Mouse (Mus musculus) testis, adult 2 months (tissue): ENCODE results near the gene Pjvk. TPM values are rescaled to one million over a fixed set of nuclear protein-coding genes. Genes with fewer than 3 reads are reported as not detected.
A peak's percentile ranks its signal among the peaks of the same experiment; 100 is the strongest.

Experiments
- H3K27ac ChIP-seq: fragments of 200-500 bp; 2 replicates; pipeline ENCODE4 v1.5.1; 2012; ENCODE audit warnings: low read depth, low read length; ENCODE audit not compliant: control insufficient read depth, insufficient read depth
- H3K27me3 ChIP-seq: fragments of 200-500 bp; 2 replicates; pipeline ENCODE4 v1.6.1; 2012; ENCODE audit warnings: mild to moderate bottlenecking, low read length, moderate library complexity; ENCODE audit not compliant: control insufficient read depth, insufficient read depth
- H3K36me3 ChIP-seq: fragments of 200-500 bp; 2 replicates; pipeline ENCODE4 v1.6.1; 2012; ENCODE audit warnings: mild to moderate bottlenecking, low read length; ENCODE audit not compliant: control insufficient read depth, insufficient read depth
- H3K4me1 ChIP-seq: fragments of 200-500 bp; 2 replicates; pipeline ENCODE4 v1.6.1; 2012; ENCODE audit warnings: low read length; ENCODE audit not compliant: control insufficient read depth, insufficient read depth
- H3K4me3 ChIP-seq: fragments of 200-500 bp; 2 replicates; pipeline ENCODE4 v1.5.1; 2012; ENCODE audit warnings: low read depth, mild to moderate bottlenecking, low read length, moderate library complexity, mixed read lengths; ENCODE audit not compliant: control insufficient read depth
- CTCF ChIP-seq: fragments of 200-500 bp; IDR thresholded peaks from 2 replicates; pipeline ENCODE4 v1.5.1; 2012; ENCODE audit warnings: low read depth, mild to moderate bottlenecking, inconsistent platforms, low read length, moderate library complexity; ENCODE audit not compliant: control insufficient read depth, insufficient read depth, insufficient replicate concordance
- POLR2A ChIP-seq: fragments of 200-500 bp; IDR thresholded peaks from 2 replicates; pipeline ENCODE4 v1.6.1; 2012; ENCODE audit warnings: low read depth, mild to moderate bottlenecking, inconsistent platforms, low read length, moderate library complexity; ENCODE audit not compliant: control insufficient read depth
- polyA plus RNA-seq: library from polyadenylated mRNA; depleted of rRNA; stranded (reverse); fragments of >200 nt; gene quantifications from 2 replicates; pipeline ENCODE4 v1.2.3, GENCODE M21; 2012; rRNA removed

Gene Pjvk
- polyA plus RNA-seq, 1 experiment, result 0.52 TPM

- no peaks in the 10 kb centered on the region for H3K36me3 ChIP-seq
- no peaks in the 10 kb centered on the region for H3K27me3 ChIP-seq
- TF ChIP-seq POLR2A (no peak), CTCF (no peak)
- H3K4me1 ChIP-seq, result no peaks in the 10 kb centered on the region
- no peak overlapping the region for H3K4me3 ChIP-seq
- no peak overlapping the region for H3K27ac ChIP-seq
Measured at GRCm38 (mm10) chr2:76702188-76702587, 53.9 kb downstream of the Pjvk start.

GRCm38 (mm10) chr2:76702751-76703150 is 54.5 kb downstream of the Pjvk start:
- no peaks in the 10 kb centered on the region for H3K36me3 ChIP-seq
- no peaks in the 10 kb centered on the region for H3K27me3 ChIP-seq
- no peak overlapping the region for H3K27ac ChIP-seq
- TF ChIP-seq CTCF (no peak), POLR2A (no peak)
- peak overlapping the region; percentile 23 for H3K4me3 ChIP-seq
- no peaks in the 10 kb centered on the region for H3K4me1 ChIP-seq

- Histone ChIP-seq H3K4me3 (no peak overlapping the region), H3K4me1 (no peaks in the 10 kb centered on the region), H3K27ac (no peak overlapping the region), H3K27me3 (no peaks in the 10 kb centered on the region), H3K36me3 (no peaks in the 10 kb centered on the region)
- TF ChIP-seq POLR2A (no peak), CTCF (no peak)
Measured at GRCm38 (mm10) chr2:76705655-76706054, 57.4 kb downstream of the Pjvk start.

Other genes starting within 250 kb of the Pjvk start
- gene Osbpl6, start 242.0 kb upstream of the Pjvk start, polyA plus RNA-seq, result 0.20 and 0.89 TPM in 2 replicates
- gene Prkra, start 461 bp upstream of the Pjvk start, polyA plus RNA-seq, result 17.2 and 21.1 TPM in 2 replicates
- gene Fkbp7, start 24.6 kb downstream of the Pjvk start, polyA plus RNA-seq, result 16.3 and 19.2 TPM in 2 replicates
- gene Plekha3, start 26.8 kb downstream of the Pjvk start, polyA plus RNA-seq, result 16.6 and 20.2 TPM in 2 replicates